Comparison of ENCODE assay signal across 23 mouse cellular contexts in genomic region chr7:71214500-71215055, GRCm38 (mm10).
DNase-seq lines count a peak whose midpoint lies in the region; ATAC-seq and TF ChIP-seq lines count a peak whose summit lies in the region.
"Had no signal": no experiment of that assay in that cellular context is flagged by ENCODE, and none has a peak within 500 bp of the region (broad histone marks: within the 10 kb centered on the region; RNA-seq: fewer than 3 reads in every experiment).

No protein-coding gene starts in this region.

- DNase-seq in testis, postnatal 14 days (ENCODE audit: low spot score): no peak
- DNase-seq in kidney, postnatal 14 days: peak; percentile 73
- DNase-seq in Muller cell, postnatal 12 days (ENCODE audit: inconsistent ontology term): no peak
- DNase-seq in hindbrain, postnatal 0 days (ENCODE audit: low spot score): no peak
- DNase-seq: adrenal gland, adult 2 months; cerebellum, adult 9-11 months; gastrocnemius, postnatal 36 days; heart, postnatal 14 days; right cerebral cortex, postnatal 25 days; thymus, postnatal 25 days had no signal

- TF ChIP-seq CTCF in testis, adult 2 months (IDR thresholded peaks at IDR 0.05; ENCODE audit: control insufficient read depth, insufficient read depth, insufficient replicate concordance, low read depth, low read length): no peak
- no peak for TF ChIP-seq CTCF in hindbrain, postnatal 0 days (IDR thresholded peaks at IDR 0.05; ENCODE audit: low read depth)

- no peaks in the 10 kb centered on the region for H3K36me3 ChIP-seq in intestine, embryonic 15.5 days
- no peaks in the 10 kb centered on the region for H3K36me3 ChIP-seq in intestine, embryonic 16.5 days (ENCODE audit: control insufficient read depth, insufficient read depth, low read length)
- H3K36me3 ChIP-seq in testis, adult 2 months (ENCODE audit: control insufficient read depth, insufficient read depth, low read length): no peaks in the 10 kb centered on the region
- no peaks in the 10 kb centered on the region for H3K36me3 ChIP-seq in stomach, embryonic 16.5 days (ENCODE audit: control insufficient read depth, insufficient read depth, low read length)
- no peaks in the 10 kb centered on the region for H3K36me3 ChIP-seq in hindbrain, postnatal 0 days (ENCODE audit: insufficient read depth, low read length)
- H3K36me3 ChIP-seq: embryonic facial prominence, embryonic 13.5 days; limb, embryonic 15.5 days; liver, embryonic 15.5 days had no signal

- H3K4me1 ChIP-seq in intestine, embryonic 15.5 days (replicated peaks): 0 out of 2 replicates have a peak, but pooled peaks cover 2% of the 10 kb centered on the region
- H3K4me1 ChIP-seq in intestine, embryonic 16.5 days (ENCODE audit: control insufficient read depth, insufficient read depth, low read length): peaks cover 3% of the 10 kb centered on the region; the same call in 1 of the 2 replicates
- H3K4me1 ChIP-seq in testis, adult 2 months (ENCODE audit: control insufficient read depth, insufficient read depth, low read length): no peaks in the 10 kb centered on the region
- H3K4me1 ChIP-seq in stomach, embryonic 16.5 days (ENCODE audit: control insufficient read depth, insufficient read depth, low read length): peaks cover 4% of the 10 kb centered on the region; the same call in 1 of the 2 replicates
- no peaks in the 10 kb centered on the region for H3K4me1 ChIP-seq in hindbrain, postnatal 0 days (ENCODE audit: insufficient read depth, low read length)
- H3K4me1 ChIP-seq: embryonic facial prominence, embryonic 13.5 days; limb, embryonic 15.5 days; liver, embryonic 15.5 days; megakaryocyte, embryonic 14.5 days had no signal

- WGBS in intestine, embryonic 15.5 days: 46% methylated on average over 13 of the region's 13 CpGs
- WGBS in intestine, embryonic 16.5 days: 51% methylated on average over 13 of the region's 13 CpGs
- WGBS in stomach, embryonic 16.5 days: 46% methylated on average over 13 of the region's 13 CpGs
- 74% methylated on average over 13 of the region's 13 CpGs for WGBS in hindbrain, postnatal 0 days

- no peak overlapping the region for H3K9ac ChIP-seq in intestine, embryonic 15.5 days
- H3K9ac ChIP-seq in intestine, embryonic 16.5 days (ENCODE audit: low read depth, low read length): no peak overlapping the region
- no peak overlapping the region for H3K9ac ChIP-seq in stomach, embryonic 16.5 days (ENCODE audit: low read length)
- no peak overlapping the region for H3K9ac ChIP-seq in hindbrain, postnatal 0 days (replicated peaks; ENCODE audit: low read length)
- H3K9ac ChIP-seq: embryonic facial prominence, embryonic 13.5 days; hindbrain, embryonic 14.5 days; limb, embryonic 15.5 days; liver, embryonic 15.5 days had no signal

- no peak for ATAC-seq in intestine, embryonic 15.5 days
- ATAC-seq in intestine, embryonic 16.5 days: no peak
- no peak for ATAC-seq in stomach, embryonic 16.5 days (ENCODE audit: insufficient read depth, low FRiP score)
- no peak for ATAC-seq in hindbrain, postnatal 0 days
- ATAC-seq: forebrain, embryonic 14.5 days; intestine, postnatal 0 days; midbrain, embryonic 16.5 days had no signal

- no peaks in the 10 kb centered on the region for H3K9me3 ChIP-seq in intestine, embryonic 15.5 days
- H3K9me3 ChIP-seq in intestine, embryonic 16.5 days (ENCODE audit: control insufficient read depth, low read length): no peaks in the 10 kb centered on the region
- H3K9me3 ChIP-seq in stomach, embryonic 16.5 days (replicated peaks; ENCODE audit: control insufficient read depth, low read length): no peaks in the 10 kb centered on the region
- no peaks in the 10 kb centered on the region for H3K9me3 ChIP-seq in hindbrain, postnatal 0 days (ENCODE audit: low read length)
- H3K9me3 ChIP-seq: embryonic facial prominence, embryonic 13.5 days; limb, embryonic 15.5 days; liver, embryonic 15.5 days had no signal

- no peak for TF ChIP-seq POLR2A in testis, adult 2 months (IDR thresholded peaks at IDR 0.05; ENCODE audit: control insufficient read depth, low read depth, low read length)

- H3K4me2 ChIP-seq in intestine, embryonic 15.5 days (replicated peaks): peak overlapping the region; percentile 11; the same call in 1 of the 2 replicates
- no peak overlapping the region for H3K4me2 ChIP-seq in intestine, embryonic 16.5 days (ENCODE audit: low read depth, low read length)
- H3K4me2 ChIP-seq in stomach, embryonic 16.5 days (ENCODE audit: low read depth, low read length): no peak overlapping the region
- no peak overlapping the region for H3K4me2 ChIP-seq in hindbrain, postnatal 0 days (ENCODE audit: low read depth, low read length)
- H3K4me2 ChIP-seq: embryonic facial prominence, embryonic 13.5 days; heart, embryonic 11.5 days; hindbrain, embryonic 14.5 days; limb, embryonic 15.5 days; liver, embryonic 15.5 days had no signal

- peak overlapping the region; percentile 9; the same call in 1 of the 2 replicates for H3K27ac ChIP-seq in intestine, embryonic 15.5 days
- H3K27ac ChIP-seq in intestine, embryonic 16.5 days (ENCODE audit: low read length): no peak overlapping the region
- 0 out of 2 replicates have a peak overlapping the region, but pooled peaks have one; percentile 52 for H3K27ac ChIP-seq in testis, adult 2 months (ENCODE audit: control insufficient read depth, insufficient read depth, low read depth, low read length)
- H3K27ac ChIP-seq in stomach, embryonic 16.5 days (ENCODE audit: low read length): peak overlapping the region; percentile 40; the same call in 1 of the 2 replicates
- H3K27ac ChIP-seq in hindbrain, postnatal 0 days: no peak overlapping the region
- H3K27ac ChIP-seq: embryonic facial prominence, embryonic 13.5 days; hindbrain, embryonic 14.5 days; limb, embryonic 15.5 days; liver, embryonic 15.5 days had no signal

- H3K27me3 ChIP-seq in intestine, embryonic 15.5 days (replicated peaks): no peaks in the 10 kb centered on the region
- no peaks in the 10 kb centered on the region for H3K27me3 ChIP-seq in intestine, embryonic 16.5 days (replicated peaks; ENCODE audit: control insufficient read depth, insufficient read depth, low read length)
- no peaks in the 10 kb centered on the region for H3K27me3 ChIP-seq in testis, adult 2 months (ENCODE audit: control insufficient read depth, insufficient read depth, low read length)
- no peaks in the 10 kb centered on the region for H3K27me3 ChIP-seq in stomach, embryonic 16.5 days (ENCODE audit: control insufficient read depth, insufficient read depth, low read length)
- no peaks in the 10 kb centered on the region for H3K27me3 ChIP-seq in hindbrain, postnatal 0 days (ENCODE audit: insufficient read depth, low read length)
- H3K27me3 ChIP-seq: embryonic facial prominence, embryonic 13.5 days; limb, embryonic 15.5 days; liver, embryonic 15.5 days had no signal

- H3K4me3 ChIP-seq in intestine, embryonic 15.5 days (replicated peaks): no peak overlapping the region
- no peak overlapping the region for H3K4me3 ChIP-seq in intestine, embryonic 16.5 days (ENCODE audit: low read length)
- no peak overlapping the region for H3K4me3 ChIP-seq in testis, adult 2 months (ENCODE audit: control insufficient read depth, low read depth, low read length)
- no peak overlapping the region for H3K4me3 ChIP-seq in stomach, embryonic 16.5 days (replicated peaks; ENCODE audit: low read length)
- H3K4me3 ChIP-seq in hindbrain, postnatal 0 days (ENCODE audit: low read length): no peak overlapping the region
- H3K4me3 ChIP-seq: embryonic facial prominence, embryonic 13.5 days; limb, embryonic 15.5 days; liver, embryonic 15.5 days; megakaryocyte, embryonic 14.5 days had no signal

Comparison
In these comparisons a context has a peak if more than half of its experiments do, and no peak if none do; other contexts are left out.
1. H3K27ac ChIP-seq: peak in intestine, embryonic 15.5 days (single experiment), testis, adult 2 months (single experiment) and stomach, embryonic 16.5 days (single experiment); none in intestine, embryonic 16.5 days (single experiment) and hindbrain, postnatal 0 days (single experiment).